Mouse (Mus musculus) stomach, embryonic 14.5 days (tissue): ENCODE results near the gene Map4k4. TPM values are rescaled to one million over a fixed set of nuclear protein-coding genes. Genes with fewer than 3 reads are reported as not detected.

Source experiments
- ATAC-seq: fragments of 200-750 bp; cut with Nextera tagmentation; 2 replicates; pipeline ENCODE4 v1.8.0; 2017; ENCODE audit warnings: low read depth, moderate TSS enrichment; ENCODE audit not compliant: insufficient number of reproducible peaks, insufficient read depth, low FRiP score
- H3K27ac ChIP-seq: fragments of 300-500 bp; sonication (generic); 2 replicates; pipeline ENCODE4 v1.5.1; 2014; ENCODE audit warnings: mild to moderate bottlenecking, low read length, moderate library complexity, mixed read lengths
- H3K27me3 ChIP-seq: fragments of 300-500 bp; sonication (generic); 2 replicates; pipeline ENCODE4 v1.6.1; 2014; ENCODE audit warnings: low read length, control low read depth, mixed read lengths; ENCODE audit not compliant: control insufficient read depth, insufficient read depth
- H3K36me3 ChIP-seq: fragments of 300-500 bp; sonication (generic); 2 replicates; pipeline ENCODE4 v1.6.1; 2014; ENCODE audit warnings: mild to moderate bottlenecking, control low read depth, low read length, moderate library complexity, mixed read lengths; ENCODE audit not compliant: control insufficient read depth, insufficient read depth
- H3K4me1 ChIP-seq: fragments of 300-500 bp; sonication (generic); 2 replicates; pipeline ENCODE4 v1.6.1; 2014; ENCODE audit warnings: low read length, control low read depth, mixed read lengths; ENCODE audit not compliant: control insufficient read depth, insufficient read depth
- H3K4me2 ChIP-seq: fragments of 300-500 bp; sonication (generic); replicated peaks from 2 replicates; pipeline ENCODE4 v1.6.1; 2014; ENCODE audit warnings: low read depth, low read length, control low read depth
- H3K4me3 ChIP-seq: fragments of 300-500 bp; sonication (generic); 2 replicates; pipeline ENCODE4 v1.5.1; 2014; ENCODE audit warnings: low read depth, low read length, control low read depth
- H3K9ac ChIP-seq: fragments of 300-500 bp; sonication (generic); replicated peaks from 2 replicates; pipeline ENCODE4 v1.6.1; 2014; ENCODE audit warnings: low read depth, mild to moderate bottlenecking, control low read depth, low read length, moderate library complexity, mixed read lengths
- H3K9me3 ChIP-seq: fragments of 300-500 bp; sonication (generic); 2 replicates; pipeline ENCODE4 v1.6.1; 2016; ENCODE audit warnings: low read depth, low read length, control low read depth; ENCODE audit not compliant: control insufficient read depth
- WGBS: fragments of 180-500 bp; shearing (Covaris S2); extraction: QIAGEN DNeasy Blood & Tissue Kit; methylation state at CpG from one replicate; pipeline ENCODE4 v1.1.7; 2014; 5-methylcytosine and 5-hydroxymethylcytosine counted together
- polyA plus RNA-seq: library from polyadenylated mRNA; unstranded; fragments of >200 nt; fragmentation: Nextera tagmentation; extraction: Ambion mirVana; gene quantifications from 2 replicates; pipeline ENCODE4 v1.2.1, GENCODE M21; 2014

Gene Map4k4
- polyA plus RNA-seq, 1 experiment from 2014 or later: 42.6 TPM

DNA sequence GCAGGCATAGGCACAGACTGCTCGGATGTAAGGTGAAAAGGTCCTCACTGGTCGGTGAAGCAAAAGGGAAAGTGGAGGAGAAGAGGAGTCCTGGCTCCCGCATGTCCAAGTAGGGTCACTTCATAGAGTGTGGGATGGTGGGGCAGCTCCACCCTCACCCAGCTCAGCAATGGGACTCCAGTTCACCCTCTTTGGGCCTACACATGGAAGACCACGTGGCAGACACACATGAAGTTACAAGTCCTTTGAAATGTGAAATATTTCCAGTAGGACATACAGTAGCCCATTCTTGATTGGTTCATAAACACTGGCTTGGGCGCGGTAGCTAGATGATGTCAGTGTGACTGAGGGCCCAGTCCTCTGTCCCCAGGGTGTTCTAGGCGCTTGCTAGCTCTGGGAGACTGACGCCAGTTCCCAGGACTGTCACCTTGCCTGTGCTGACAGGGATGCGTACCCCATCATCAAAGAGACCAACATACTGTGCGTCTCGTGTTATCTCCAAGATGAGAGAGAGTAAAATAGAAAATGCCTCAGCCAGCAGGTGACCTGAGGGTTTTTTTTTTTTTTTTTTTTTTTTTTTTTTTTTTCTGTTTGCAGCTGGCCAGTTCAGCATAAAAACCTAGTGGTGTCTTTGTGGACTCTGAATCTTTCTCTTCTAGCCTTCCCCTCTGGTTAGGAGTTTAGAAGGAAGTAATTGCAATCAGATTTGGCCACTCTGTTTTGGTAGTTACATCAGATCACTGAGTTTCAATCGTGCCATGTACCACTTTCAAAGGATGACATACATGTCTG lies 127.7 kb downstream of the Map4k4 start:
- no peak for ATAC-seq
- H3K27me3 ChIP-seq: no peaks in the 10 kb centered on the region
- WGBS: 87% methylated on average over 12 of the region's 12 CpGs

GRCm38 (mm10) chr1:40029597-40029996 lies 128.9 kb downstream of the Map4k4 start:
- H3K9me3 ChIP-seq: no peaks in the 10 kb centered on the region
- 93% methylated on average over 5 of the region's 5 CpGs for WGBS
- H3K27me3 ChIP-seq: no peaks in the 10 kb centered on the region
- no peak overlapping the region for H3K9ac ChIP-seq
- ATAC-seq: no peak
- H3K4me3 ChIP-seq: no peak overlapping the region
- H3K36me3 ChIP-seq: peaks cover 24% of the 10 kb centered on the region
- no peak overlapping the region for H3K27ac ChIP-seq
- H3K4me2 ChIP-seq: no peak overlapping the region
- no peaks in the 10 kb centered on the region for H3K4me1 ChIP-seq

More for the DNA sequence above, 127.7 kb downstream of the Map4k4 start:
- Histone ChIP-seq H3K4me2 (no peak overlapping the region), H3K36me3 (peaks cover 35% of the 10 kb centered on the region), H3K4me1 (no peaks in the 10 kb centered on the region), H3K27ac (no peak overlapping the region), H3K4me3 (no peak overlapping the region), H3K9ac (no peak overlapping the region), H3K9me3 (no peaks in the 10 kb centered on the region)

GRCm38 (mm10) chr1:40030287-40030975 lies 129.7 kb downstream of the Map4k4 start:
- H3K4me1 ChIP-seq: no peaks in the 10 kb centered on the region
- ATAC-seq: no peak
- H3K27me3 ChIP-seq: no peaks in the 10 kb centered on the region
- no peak overlapping the region for H3K27ac ChIP-seq
- peaks cover 18% of the 10 kb centered on the region for H3K36me3 ChIP-seq
- no peaks in the 10 kb centered on the region for H3K9me3 ChIP-seq
- H3K4me3 ChIP-seq: no peak overlapping the region
- 87% methylated on average over 14 of the region's 14 CpGs for WGBS
- H3K4me2 ChIP-seq: no peak overlapping the region
- no peak overlapping the region for H3K9ac ChIP-seq

- Histone ChIP-seq H3K36me3 (peaks cover 12% of the 10 kb centered on the region), H3K9me3 (no peaks in the 10 kb centered on the region), H3K4me2 (no peak overlapping the region), H3K27me3 (no peaks in the 10 kb centered on the region), H3K27ac (no peak overlapping the region), H3K4me1 (no peaks in the 10 kb centered on the region), H3K4me3 (no peak overlapping the region), H3K9ac (no peak overlapping the region)
- 90% methylated on average over 8 of the region's 8 CpGs for WGBS
- no peak for ATAC-seq
Observed at GRCm38 (mm10) chr1:40030976-40031356, 130.3 kb downstream of the Map4k4 start.

- Histone ChIP-seq H3K36me3 (peaks cover 7% of the 10 kb centered on the region; the same call in 1 of the 2 replicates), H3K9me3 (no peaks in the 10 kb centered on the region), H3K27ac (no peak overlapping the region), H3K4me3 (no peak overlapping the region), H3K4me2 (no peak overlapping the region), H3K4me1 (no peaks in the 10 kb centered on the region), H3K27me3 (no peaks in the 10 kb centered on the region), H3K9ac (no peak overlapping the region)
- WGBS: 64% methylated on average over 2 of the region's 2 CpGs
- ATAC-seq: no peak
Observed at GRCm38 (mm10) chr1:40031626-40032025, 130.9 kb downstream of the Map4k4 start.

- Histone ChIP-seq H3K4me1 (no peaks in the 10 kb centered on the region), H3K27me3 (no peaks in the 10 kb centered on the region), H3K4me3 (no peak overlapping the region), H3K27ac (no peak overlapping the region), H3K9me3 (no peaks in the 10 kb centered on the region), H3K36me3 (no peaks in the 10 kb centered on the region), H3K9ac (no peak overlapping the region), H3K4me2 (no peak overlapping the region)
- 59% methylated on average over 4 of the region's 4 CpGs for WGBS
- no peak for ATAC-seq
Observed at GRCm38 (mm10) chr1:40033315-40033714, 132.6 kb downstream of the Map4k4 start.

GRCm38 (mm10) chr1:40033743-40034420 lies 133.2 kb downstream of the Map4k4 start:
- 79% methylated on average over 12 of the region's 12 CpGs for WGBS
- Histone ChIP-seq H3K9me3 (no peaks in the 10 kb centered on the region), H3K4me1 (no peaks in the 10 kb centered on the region), H3K4me2 (no peak overlapping the region), H3K27ac (no peak overlapping the region), H3K4me3 (no peak overlapping the region), H3K36me3 (no peaks in the 10 kb centered on the region), H3K9ac (no peak overlapping the region), H3K27me3 (no peaks in the 10 kb centered on the region)
- ATAC-seq: no peak

GRCm38 (mm10) chr1:40037831-40038230 lies 137.1 kb downstream of the Map4k4 start:
- no peak overlapping the region for H3K4me2 ChIP-seq
- WGBS: 90% methylated on average over 6 of the region's 6 CpGs
- no peak for ATAC-seq
- no peak overlapping the region for H3K4me3 ChIP-seq
- no peaks in the 10 kb centered on the region for H3K9me3 ChIP-seq
- H3K27ac ChIP-seq: no peak overlapping the region
- no peaks in the 10 kb centered on the region for H3K27me3 ChIP-seq
- no peak overlapping the region for H3K9ac ChIP-seq
- H3K36me3 ChIP-seq: no peaks in the 10 kb centered on the region
- H3K4me1 ChIP-seq: no peaks in the 10 kb centered on the region
